Mouse (Mus musculus): ENCODE measurements around the gene Igfbp2. TPM values are rescaled to one million over a fixed set of nuclear protein-coding genes. Genes with fewer than 3 reads are reported as not detected.

Igfbp2 gene
- 363 and 381 TPM in 2 replicates for polyA plus RNA-seq (2012; rRNA removed)

GRCm38 (mm10) chr1:72823751-72824706 lies at the start of gene Igfbp2:
Gene Igfbp2, plus strand, starts transcription at chr1:72824503.

DNA sequence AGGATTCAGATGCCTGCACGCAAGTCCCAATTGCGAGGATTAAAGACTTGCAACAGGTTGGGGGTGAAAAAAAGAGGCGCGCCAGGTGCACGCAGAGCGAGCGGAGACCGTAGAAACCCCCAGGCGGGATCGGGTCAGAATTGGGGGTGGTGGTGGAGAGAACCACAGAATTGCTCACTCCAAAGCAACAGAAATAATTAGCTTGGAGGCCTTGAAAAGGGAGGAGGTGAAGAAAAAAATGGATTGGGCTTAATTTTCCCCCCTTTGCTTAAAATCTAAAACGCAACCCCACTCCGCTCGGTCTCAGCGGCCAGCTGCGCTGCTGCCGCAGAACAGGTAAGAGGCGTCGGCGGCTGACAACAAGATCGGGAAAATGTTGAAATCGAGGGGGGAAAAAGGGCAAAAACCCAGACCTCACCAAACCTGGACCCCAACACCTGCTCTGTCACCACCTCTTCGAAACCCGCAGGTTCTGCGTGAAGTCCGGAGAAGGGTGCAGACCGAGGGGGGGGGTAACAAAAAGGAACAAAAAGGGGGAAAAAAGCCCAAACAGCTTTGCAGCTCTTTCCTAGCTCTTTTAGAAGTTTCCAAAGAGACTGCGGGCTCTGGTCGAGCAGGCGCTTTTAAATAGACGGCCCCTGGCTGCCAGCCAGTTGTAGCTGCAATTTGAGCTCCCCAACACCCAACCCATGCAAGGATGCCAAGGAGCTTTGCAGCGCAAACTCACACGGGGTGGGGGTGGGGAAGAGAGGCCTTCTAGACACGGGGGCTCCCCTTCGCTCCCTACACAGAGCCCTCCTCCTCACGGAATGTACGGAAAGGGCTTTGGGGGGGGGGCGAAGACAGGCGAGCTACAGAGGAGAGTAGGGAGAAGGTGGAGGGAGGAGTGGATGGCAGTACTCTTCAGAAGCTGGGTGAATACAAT lies 50.2 kb downstream of the Igfbp2 start, which contains the start of gene Igfbp5:
TSS of gene Igfbp5 (minus strand) at position 598 of the 925 bp plus-strand sequence.

Other genes with a start within 250 kb of the Igfbp2 start
- gene Smarcal1, start 241.3 kb upstream of the Igfbp2 start, polyA plus RNA-seq (2012; rRNA removed) = 44.5 and 47.0 TPM in 2 replicates
- not detected in 2 replicates for gene Ankar, start 123.9 kb upstream of the Igfbp2 start, polyA plus RNA-seq (2012; rRNA removed)
- 1,177 and 1,268 TPM in 2 replicates for gene Rpl37a, start 113.2 kb upstream of the Igfbp2 start, polyA plus RNA-seq (2012; rRNA removed)
- gene Igfbp5, start 50.4 kb downstream of the Igfbp2 start, polyA plus RNA-seq (2012; rRNA removed) = 57.0 and 133 TPM in 2 replicates
- gene Tnp1, start 191.4 kb downstream of the Igfbp2 start, polyA plus RNA-seq (2012; rRNA removed) = not detected in 2 replicates